Mouse (Mus musculus): ENCODE results near the gene Litaf. TPM values are rescaled to one million over a fixed set of nuclear protein-coding genes. Genes with fewer than 3 reads are reported as not detected.

Gene Litaf
- polyA plus RNA-seq, 1 experiment, result 17.7 TPM

DNA sequence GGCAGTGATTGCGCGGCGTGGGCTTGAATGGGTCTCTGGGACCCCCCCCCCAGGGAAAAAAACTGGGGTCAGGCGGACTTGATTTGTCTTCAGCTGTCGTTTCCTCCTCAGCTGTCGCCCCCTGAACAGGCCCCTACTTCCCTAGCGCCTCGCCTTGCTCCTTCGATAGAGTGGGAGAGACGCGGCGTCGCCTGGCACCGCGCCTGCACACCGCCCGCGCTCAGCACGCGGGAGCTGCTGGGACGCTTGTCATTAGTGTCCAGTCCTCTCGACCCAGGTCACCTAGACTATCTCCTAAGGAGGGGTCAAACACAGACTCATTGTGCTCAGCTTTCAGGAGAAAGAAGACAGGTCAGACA lies 855 bp upstream of the Litaf start:
- peaks cover 14% of the 10 kb centered on the region for H3K4me1 ChIP-seq (ENCODE audit: control insufficient read depth, insufficient read depth, low read length)
- no peak overlapping the region; the same call in 1 of the 2 replicates for H3K27ac ChIP-seq (ENCODE audit: control insufficient read depth, insufficient read depth, low read depth, low read length)

DNA sequence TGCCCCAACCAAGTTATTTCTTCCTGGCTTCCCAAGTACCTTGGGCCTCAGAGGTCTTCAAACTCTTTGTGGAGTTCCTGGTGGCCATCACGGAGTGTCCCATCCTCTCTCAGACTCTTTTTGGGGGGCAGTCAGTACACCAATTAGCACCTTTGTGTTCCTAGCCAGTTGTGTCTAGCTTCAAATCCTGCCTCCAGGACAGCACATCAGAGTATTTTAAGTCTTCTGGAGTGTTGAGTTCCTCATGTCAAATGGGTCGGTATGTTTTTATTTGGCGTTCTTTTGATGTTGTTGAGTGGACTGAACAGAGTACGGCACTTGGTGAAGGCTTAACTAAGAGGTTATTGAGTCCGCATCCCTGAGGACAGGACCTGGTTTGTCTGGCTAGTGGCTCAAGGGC lies 526 bp downstream of the Litaf start:
- Histone ChIP-seq H3K27ac (ENCODE audit: control insufficient read depth, insufficient read depth, low read depth, low read length) (no peak overlapping the region), H3K4me1 (ENCODE audit: control insufficient read depth, insufficient read depth, low read length) (peaks cover 14% of the 10 kb centered on the region)

More for the DNA sequence above, 855 bp upstream of the Litaf start:
- Histone ChIP-seq H3K36me3 (ENCODE audit: control insufficient read depth, insufficient read depth, low read length) (no peaks in the 10 kb centered on the region), H3K27me3 (ENCODE audit: control insufficient read depth, insufficient read depth, low read length) (no peaks in the 10 kb centered on the region), H3K4me3 (ENCODE audit: control insufficient read depth, low read depth, low read length) (peak overlapping the region; percentile 86)
- TF ChIP-seq POLR2A (IDR thresholded peaks at IDR 0.05; ENCODE audit: control insufficient read depth, low read depth, low read length), result no peak
- TF ChIP-seq CTCF (IDR thresholded peaks at IDR 0.05; ENCODE audit: control insufficient read depth, insufficient read depth, insufficient replicate concordance, low read depth, low read length), result no peak

DNA sequence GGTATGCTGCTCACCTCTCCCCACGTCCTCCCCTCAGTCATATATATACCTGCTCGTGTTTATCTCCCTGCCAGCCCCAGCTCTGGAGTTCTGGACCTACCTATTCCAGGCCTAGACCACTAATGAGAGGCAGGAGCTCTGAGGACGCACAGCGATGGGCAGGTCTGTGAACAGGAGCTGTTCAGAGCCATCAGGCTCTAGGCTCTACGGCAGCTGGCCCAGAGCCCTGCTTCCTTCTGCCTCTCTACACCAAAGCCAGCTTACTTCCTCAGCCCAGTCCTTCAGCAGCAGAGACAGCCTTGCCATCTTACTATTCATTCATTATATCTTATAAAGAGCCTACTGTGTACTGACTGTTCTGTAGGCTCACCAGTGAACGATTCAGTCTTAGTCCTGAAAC lies 1.2 kb downstream of the Litaf start:
- Histone ChIP-seq H3K27me3 (ENCODE audit: control insufficient read depth, insufficient read depth, low read length) (no peaks in the 10 kb centered on the region), H3K36me3 (ENCODE audit: control insufficient read depth, insufficient read depth, low read length) (no peaks in the 10 kb centered on the region), H3K4me3 (ENCODE audit: control insufficient read depth, low read depth, low read length) (peak overlapping the region; percentile 86), H3K4me1 (ENCODE audit: control insufficient read depth, insufficient read depth, low read length) (peaks cover 14% of the 10 kb centered on the region), H3K27ac (ENCODE audit: control insufficient read depth, insufficient read depth, low read depth, low read length) (no peak overlapping the region)
- TF ChIP-seq POLR2A (IDR thresholded peaks at IDR 0.05; ENCODE audit: control insufficient read depth, low read depth, low read length) (no peak), CTCF (IDR thresholded peaks at IDR 0.05; ENCODE audit: control insufficient read depth, insufficient read depth, insufficient replicate concordance, low read depth, low read length) (no peak)

More for the DNA sequence above, 526 bp downstream of the Litaf start:
- no peaks in the 10 kb centered on the region for H3K36me3 ChIP-seq (ENCODE audit: control insufficient read depth, insufficient read depth, low read length)
- H3K4me3 ChIP-seq (ENCODE audit: control insufficient read depth, low read depth, low read length), result peak overlapping the region; percentile 86
- no peak for TF ChIP-seq CTCF (IDR thresholded peaks at IDR 0.05; ENCODE audit: control insufficient read depth, insufficient read depth, insufficient replicate concordance, low read depth, low read length)
- TF ChIP-seq POLR2A (IDR thresholded peaks at IDR 0.05; ENCODE audit: control insufficient read depth, low read depth, low read length), result no peak
- H3K27me3 ChIP-seq (ENCODE audit: control insufficient read depth, insufficient read depth, low read length), result no peaks in the 10 kb centered on the region

DNA sequence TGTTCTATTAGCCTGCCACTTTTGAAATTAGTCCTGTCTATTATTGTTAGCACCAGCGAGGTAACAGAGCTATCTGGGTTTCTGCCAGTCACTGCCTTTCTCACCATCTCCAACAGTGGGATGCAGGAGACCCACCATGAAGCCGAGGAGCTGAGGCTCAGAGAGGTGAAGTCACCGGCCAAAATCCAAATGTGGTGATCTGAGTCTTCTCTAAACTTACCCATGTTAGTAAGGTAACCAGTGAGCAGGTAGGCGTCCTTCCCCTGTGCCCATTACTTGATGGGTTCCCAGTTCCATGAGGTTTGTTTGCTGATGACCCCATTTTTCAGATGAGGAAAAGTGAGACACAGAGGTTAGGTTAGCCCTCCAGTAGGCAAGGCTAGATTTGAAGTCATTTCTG lies 1.6 kb downstream of the Litaf start:
- Histone ChIP-seq H3K36me3 (ENCODE audit: control insufficient read depth, insufficient read depth, low read length) (no peaks in the 10 kb centered on the region), H3K4me3 (ENCODE audit: control insufficient read depth, low read depth, low read length) (peak overlapping the region; percentile 86), H3K27ac (ENCODE audit: control insufficient read depth, insufficient read depth, low read depth, low read length) (no peak overlapping the region), H3K4me1 (ENCODE audit: control insufficient read depth, insufficient read depth, low read length) (peaks cover 14% of the 10 kb centered on the region), H3K27me3 (ENCODE audit: control insufficient read depth, insufficient read depth, low read length) (no peaks in the 10 kb centered on the region)
- TF ChIP-seq POLR2A (IDR thresholded peaks at IDR 0.05; ENCODE audit: control insufficient read depth, low read depth, low read length) (no peak), CTCF (IDR thresholded peaks at IDR 0.05; ENCODE audit: control insufficient read depth, insufficient read depth, insufficient replicate concordance, low read depth, low read length) (no peak)

DNA sequence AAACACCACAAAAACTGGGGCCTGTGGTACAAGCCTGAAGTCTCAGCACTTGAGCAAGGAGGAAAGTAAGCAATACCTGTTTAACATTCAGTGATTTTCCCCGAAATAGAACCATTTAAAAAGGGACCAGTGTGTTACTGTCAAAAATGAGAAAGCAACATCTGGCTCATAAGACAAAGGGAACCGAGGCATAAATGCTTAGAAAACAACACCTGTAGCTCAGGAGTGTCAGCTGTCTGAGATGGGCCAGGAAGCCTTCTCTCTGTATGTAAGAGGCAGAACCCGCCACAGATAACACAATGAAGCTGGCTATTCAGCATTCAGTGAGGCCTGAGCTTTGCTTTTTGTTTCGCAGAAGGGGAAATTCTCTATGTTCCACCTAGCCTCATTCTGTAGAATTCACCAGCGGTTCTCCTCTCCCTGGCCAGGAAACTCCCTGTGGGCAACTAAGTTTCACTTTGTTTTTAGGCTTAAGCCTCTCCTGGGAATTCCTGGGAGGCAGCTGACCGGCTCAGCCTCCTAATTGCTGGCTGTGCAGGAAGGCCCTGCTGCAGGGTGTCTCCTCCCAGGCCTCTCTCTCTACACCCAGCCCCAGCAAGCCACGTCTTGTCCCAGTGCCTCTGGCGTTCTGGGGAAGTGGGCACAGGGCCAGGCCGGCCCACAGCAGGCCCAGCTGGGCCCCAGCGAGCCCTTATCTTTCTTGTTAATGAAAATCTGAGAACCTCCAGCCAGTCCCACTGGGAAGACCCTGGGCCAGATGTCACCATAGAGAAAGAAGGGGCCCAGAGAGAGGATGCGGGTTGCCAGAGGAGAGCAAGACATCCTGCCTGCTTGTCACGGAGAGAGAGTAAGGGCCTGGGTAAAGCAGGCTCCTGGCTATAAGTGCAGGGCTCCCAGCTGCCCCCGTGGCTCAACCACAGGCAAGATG lies 2.9 kb downstream of the Litaf start:
- Histone ChIP-seq H3K27me3 (ENCODE audit: control insufficient read depth, insufficient read depth, low read length) (no peaks in the 10 kb centered on the region), H3K4me1 (ENCODE audit: control insufficient read depth, insufficient read depth, low read length) (peaks cover 14% of the 10 kb centered on the region), H3K36me3 (ENCODE audit: control insufficient read depth, insufficient read depth, low read length) (no peaks in the 10 kb centered on the region), H3K4me3 (ENCODE audit: control insufficient read depth, low read depth, low read length) (peak overlapping the region; percentile 48), H3K27ac (ENCODE audit: control insufficient read depth, insufficient read depth, low read depth, low read length) (no peak overlapping the region)
- TF ChIP-seq CTCF (IDR thresholded peaks at IDR 0.05; ENCODE audit: control insufficient read depth, insufficient read depth, insufficient replicate concordance, low read depth, low read length) (no peak), POLR2A (IDR thresholded peaks at IDR 0.05; ENCODE audit: control insufficient read depth, low read depth, low read length) (no peak)

DNA sequence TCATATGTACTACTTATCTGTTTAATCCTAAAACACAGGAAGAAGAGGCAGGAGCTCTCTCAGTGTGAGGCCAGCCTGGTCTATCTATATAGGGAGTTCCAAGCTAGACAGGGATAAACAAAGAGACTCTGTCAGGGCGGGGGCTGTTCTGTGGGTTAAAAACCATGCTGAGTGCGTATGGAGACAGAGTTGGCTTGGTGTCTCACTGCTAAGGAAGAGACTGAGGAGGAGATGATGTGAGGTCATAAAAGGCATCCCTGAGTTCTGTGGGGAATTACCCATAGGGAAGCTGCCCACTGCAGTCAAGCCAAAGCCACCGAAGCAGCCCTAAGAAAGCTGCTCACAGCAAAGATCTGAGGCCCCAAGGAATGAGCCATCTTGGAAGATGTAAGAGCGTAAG lies 5.3 kb downstream of the Litaf start, which contains the start of gene Snn:
Gene Snn (plus strand): TSS at position 301 of the 400 bp plus-strand sequence.
- Histone ChIP-seq H3K36me3 (ENCODE audit: control insufficient read depth, insufficient read depth, low read length) (no peaks in the 10 kb centered on the region), H3K4me3 (ENCODE audit: control insufficient read depth, low read depth, low read length) (peak within 1 kb of the TSS; percentile 60), H3K27ac (ENCODE audit: control insufficient read depth, insufficient read depth, low read depth, low read length) (no peak within 1 kb of the TSS), H3K27me3 (ENCODE audit: control insufficient read depth, insufficient read depth, low read length) (no peaks in the 10 kb centered on the region), H3K4me1 (ENCODE audit: control insufficient read depth, insufficient read depth, low read length) (peaks cover 6% of the 10 kb centered on the region)
- TF ChIP-seq CTCF (IDR thresholded peaks at IDR 0.05; ENCODE audit: control insufficient read depth, insufficient read depth, insufficient replicate concordance, low read depth, low read length), result no peak
- no peak for TF ChIP-seq POLR2A (IDR thresholded peaks at IDR 0.05; ENCODE audit: control insufficient read depth, low read depth, low read length)

DNA sequence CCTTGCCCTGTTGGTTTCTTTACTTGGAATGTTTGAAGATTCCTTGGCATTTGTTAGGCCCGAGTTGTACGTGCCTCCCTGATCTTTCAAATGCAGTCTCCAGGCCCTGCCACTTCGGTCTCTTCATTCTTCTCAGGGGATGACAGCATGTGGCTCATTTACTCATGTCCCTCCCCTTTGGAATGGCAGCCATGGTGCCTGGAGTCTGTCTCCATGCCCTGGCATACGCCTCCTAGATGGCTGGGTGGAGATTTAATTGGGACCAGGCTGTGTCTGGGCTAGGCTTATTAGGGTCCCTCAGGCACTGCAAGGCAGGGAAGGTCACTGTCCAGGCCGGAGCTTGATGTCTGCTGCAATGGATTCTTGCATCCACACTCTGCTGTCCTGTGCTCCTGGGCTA lies 10.0 kb downstream of the Litaf start:
- Histone ChIP-seq H3K4me1 (ENCODE audit: control insufficient read depth, insufficient read depth, low read length) (no peaks in the 10 kb centered on the region), H3K36me3 (ENCODE audit: control insufficient read depth, insufficient read depth, low read length) (no peaks in the 10 kb centered on the region), H3K27ac (ENCODE audit: control insufficient read depth, insufficient read depth, low read depth, low read length) (no peak overlapping the region), H3K4me3 (ENCODE audit: control insufficient read depth, low read depth, low read length) (no peak overlapping the region), H3K27me3 (ENCODE audit: control insufficient read depth, insufficient read depth, low read length) (no peaks in the 10 kb centered on the region)
- no peak for TF ChIP-seq POLR2A (IDR thresholded peaks at IDR 0.05; ENCODE audit: control insufficient read depth, low read depth, low read length)
- no peak for TF ChIP-seq CTCF (IDR thresholded peaks at IDR 0.05; ENCODE audit: control insufficient read depth, insufficient read depth, insufficient replicate concordance, low read depth, low read length)

All from testis, adult 2 months (tissue).